Mouse (Mus musculus): ENCODE results near the gene Gm20721. TPM values are rescaled to one million over a fixed set of nuclear protein-coding genes. Genes with fewer than 3 reads are reported as not detected.

The Gm20721 gene
- total RNA-seq, 1 experiment, result 17.7 TPM

GRCm38 (mm10) chr2:174297851-174298250 lies 48.7 kb downstream of the Gm20721 start:
- no peaks in the 10 kb centered on the region for H3K4me1 ChIP-seq (ENCODE audit: control insufficient read depth in 2 of 2, insufficient read depth in 2 of 2, low read length in 2 of 2, poor library complexity in 1 of 2)
- no peaks in the 10 kb centered on the region for H3K9me3 ChIP-seq (ENCODE audit: control insufficient read depth, insufficient read depth, low read depth, low read length)
- no peak overlapping the region for H3K27ac ChIP-seq (ENCODE audit: insufficient read depth, low read depth, low read length, poor library complexity, severe bottlenecking)
- peaks cover 7% of the 10 kb centered on the region for H3K36me3 ChIP-seq (ENCODE audit: control insufficient read depth, insufficient read depth, low read length, poor library complexity, severe bottlenecking)
- H3K9ac ChIP-seq (ENCODE audit: insufficient read depth, low read depth, low read length, poor library complexity, severe bottlenecking), result no peak overlapping the region
- DNase-seq (ENCODE audit: low read depth, low spot score), result no peak
- in situ Hi-C loops (cut with MboI; ENCODE audit: low sequenced_read_pairs in 2 of 2, unreplicated experiment in 2 of 2), result loop anchor here in 1 of 2 experiments (25.0 kb wide), 1 partner anchor 711 kb away; the partner anchor contains the start of gene Ankrd60
- H3K4me3 ChIP-seq (ENCODE audit: insufficient read depth in 1 of 2, low read depth in 1 of 2, low read length in 2 of 2, poor library complexity in 1 of 2, severe bottlenecking in 1 of 2), result no peak overlapping the region
- no peak for TF ChIP-seq ZC3H11A (IDR thresholded peaks at IDR 0.05; ENCODE audit: borderline replicate concordance, low read depth, low read length)
- no peak for TF ChIP-seq HCFC1 (IDR thresholded peaks at IDR 0.05; ENCODE audit: borderline replicate concordance, insufficient read depth, low read length)
- no peak for TF ChIP-seq MAFK (IDR thresholded peaks at IDR 0.05; ENCODE audit: insufficient read depth, low read depth, low read length)

GRCm38 (mm10) chr2:174297086-174297571 lies 49.4 kb downstream of the Gm20721 start:
- Histone ChIP-seq H3K27ac (ENCODE audit: insufficient read depth, low read depth, low read length, poor library complexity, severe bottlenecking) (no peak overlapping the region), H3K9me3 (ENCODE audit: control insufficient read depth, insufficient read depth, low read depth, low read length) (no peaks in the 10 kb centered on the region), H3K4me1 (ENCODE audit: control insufficient read depth in 2 of 2, insufficient read depth in 2 of 2, low read length in 2 of 2, poor library complexity in 1 of 2) (no peaks in the 10 kb centered on the region), H3K4me3 (ENCODE audit: insufficient read depth in 1 of 2, low read depth in 1 of 2, low read length in 2 of 2, poor library complexity in 1 of 2, severe bottlenecking in 1 of 2) (peak overlapping the region in 1 of 2 experiments; percentile 49; a peak in 3 of 4 replicates), H3K36me3 (ENCODE audit: control insufficient read depth, insufficient read depth, low read length, poor library complexity, severe bottlenecking) (peaks cover 12% of the 10 kb centered on the region), H3K9ac (ENCODE audit: insufficient read depth, low read depth, low read length, poor library complexity, severe bottlenecking) (no peak overlapping the region)
- TF ChIP-seq MAFK (IDR thresholded peaks at IDR 0.05; ENCODE audit: insufficient read depth, low read depth, low read length) (no peak), ZC3H11A (IDR thresholded peaks at IDR 0.05; ENCODE audit: borderline replicate concordance, low read depth, low read length) (no peak), CHD2 (IDR thresholded peaks at IDR 0.05; ENCODE audit: low read depth, low read length) (no peak), ZNF384 (IDR thresholded peaks at IDR 0.05; ENCODE audit: low read depth, low read length) (no peak), HCFC1 (IDR thresholded peaks at IDR 0.05; ENCODE audit: borderline replicate concordance, insufficient read depth, low read length) (no peak)
- no peak for DNase-seq (ENCODE audit: low read depth, low spot score)
- in situ Hi-C loops (cut with MboI; ENCODE audit: low sequenced_read_pairs in 2 of 2, unreplicated experiment in 2 of 2), result loop anchor here in 1 of 2 experiments (25.0 kb wide), 1 partner anchor 710 kb away; the partner anchor contains the start of gene Ankrd60

GRCm38 (mm10) chr2:174295900-174296465 lies 50.5 kb downstream of the Gm20721 start:
- Histone ChIP-seq H3K9me3 (ENCODE audit: control insufficient read depth, insufficient read depth, low read depth, low read length) (no peaks in the 10 kb centered on the region), H3K4me1 (ENCODE audit: control insufficient read depth in 2 of 2, insufficient read depth in 2 of 2, low read length in 2 of 2, poor library complexity in 1 of 2) (no peaks in the 10 kb centered on the region), H3K9ac (ENCODE audit: insufficient read depth, low read depth, low read length, poor library complexity, severe bottlenecking) (peak overlapping the region; percentile 78), H3K27ac (ENCODE audit: insufficient read depth, low read depth, low read length, poor library complexity, severe bottlenecking) (no peak overlapping the region; the same call in 1 of the 2 replicates), H3K4me3 (ENCODE audit: insufficient read depth in 1 of 2, low read depth in 1 of 2, low read length in 2 of 2, poor library complexity in 1 of 2, severe bottlenecking in 1 of 2) (peak overlapping the region; percentile 61 to 68), H3K36me3 (ENCODE audit: control insufficient read depth, insufficient read depth, low read length, poor library complexity, severe bottlenecking) (peaks cover 17% of the 10 kb centered on the region)
- DNase-seq (ENCODE audit: low read depth, low spot score), result no peak
- no peak for TF ChIP-seq CHD2 (IDR thresholded peaks at IDR 0.05; ENCODE audit: low read depth, low read length)
- no peak for TF ChIP-seq ZC3H11A (IDR thresholded peaks at IDR 0.05; ENCODE audit: borderline replicate concordance, low read depth, low read length)
- TF ChIP-seq MAFK (IDR thresholded peaks at IDR 0.05; ENCODE audit: insufficient read depth, low read depth, low read length), result no peak
- TF ChIP-seq ZNF384 (IDR thresholded peaks at IDR 0.05; ENCODE audit: low read depth, low read length), result peak; percentile 50; the same call in 1 of the 2 replicates
- no peak for TF ChIP-seq HCFC1 (IDR thresholded peaks at IDR 0.05; ENCODE audit: borderline replicate concordance, insufficient read depth, low read length)
- in situ Hi-C loops (cut with MboI; ENCODE audit: low sequenced_read_pairs in 2 of 2, unreplicated experiment in 2 of 2), result loop anchor here in 1 of 2 experiments (25.0 kb wide), 1 partner anchor 709 kb away; the partner anchor contains the start of gene Ankrd60

DNA sequence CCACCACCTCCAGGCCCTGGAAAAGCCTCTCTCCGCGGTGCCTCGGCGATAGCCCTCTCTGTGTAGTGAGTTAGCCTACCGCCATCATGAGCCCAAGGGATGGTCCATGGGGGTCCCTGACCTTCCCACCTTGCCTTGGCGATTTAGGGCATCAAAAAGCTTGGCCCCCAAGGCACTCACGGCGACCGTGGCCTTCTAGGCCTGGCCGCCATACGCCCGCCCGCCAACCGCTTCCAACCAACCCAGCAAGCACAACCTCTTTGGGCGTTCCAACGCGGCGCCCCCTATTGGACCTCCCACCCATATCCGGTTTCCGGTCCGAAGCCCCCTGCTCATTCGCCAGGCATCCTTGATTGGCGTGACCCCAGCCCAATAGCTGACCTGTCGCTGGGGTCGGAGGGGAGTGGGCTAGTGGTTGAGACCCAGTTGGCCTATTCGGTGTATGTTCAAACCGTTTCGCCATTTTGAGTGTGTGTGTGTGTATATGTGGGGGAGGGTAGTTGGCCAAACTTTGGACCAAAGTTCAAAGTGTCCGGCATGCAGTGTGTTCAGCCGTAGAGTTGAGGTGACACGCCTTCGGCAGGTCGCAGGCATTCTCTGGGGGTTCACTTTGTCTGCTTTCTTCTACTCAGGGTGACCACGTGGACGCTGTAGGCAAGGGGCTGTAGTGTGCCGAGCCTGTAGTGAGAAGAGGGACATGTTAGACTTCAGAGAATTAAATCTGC lies 51.2 kb downstream of the Gm20721 start:
- peak overlapping the region; percentile 99 for H3K9ac ChIP-seq (ENCODE audit: insufficient read depth, low read depth, low read length, poor library complexity, severe bottlenecking)
- DNase-seq (ENCODE audit: low read depth, low spot score), result peak; percentile 90
- H3K4me3 ChIP-seq (ENCODE audit: insufficient read depth in 1 of 2, low read depth in 1 of 2, low read length in 2 of 2, poor library complexity in 1 of 2, severe bottlenecking in 1 of 2), result peak overlapping the region; percentile 83 to 94
- TF ChIP-seq HCFC1 (IDR thresholded peaks at IDR 0.05; ENCODE audit: borderline replicate concordance, insufficient read depth, low read length), result no peak; the same call in 1 of the 2 replicates
- TF ChIP-seq ZNF384 (IDR thresholded peaks at IDR 0.05; ENCODE audit: low read depth, low read length), result no peak
- no peak for TF ChIP-seq MAFK (IDR thresholded peaks at IDR 0.05; ENCODE audit: insufficient read depth, low read depth, low read length)
- peak; percentile 58; the same call in 1 of the 2 replicates for TF ChIP-seq CHD2 (IDR thresholded peaks at IDR 0.05; ENCODE audit: low read depth, low read length)
- no peak for TF ChIP-seq ZC3H11A (IDR thresholded peaks at IDR 0.05; ENCODE audit: borderline replicate concordance, low read depth, low read length)
- H3K36me3 ChIP-seq (ENCODE audit: control insufficient read depth, insufficient read depth, low read length, poor library complexity, severe bottlenecking), result peaks cover 20% of the 10 kb centered on the region
- H3K27ac ChIP-seq (ENCODE audit: insufficient read depth, low read depth, low read length, poor library complexity, severe bottlenecking), result peak overlapping the region; percentile 79
- in situ Hi-C loops (cut with MboI; ENCODE audit: low sequenced_read_pairs in 2 of 2, unreplicated experiment in 2 of 2), result loop anchor here in 1 of 2 experiments (25.0 kb wide), 1 partner anchor 708 kb away; the partner anchor contains the start of gene Ankrd60
- H3K9me3 ChIP-seq (ENCODE audit: control insufficient read depth, insufficient read depth, low read depth, low read length), result no peaks in the 10 kb centered on the region
- no peaks in the 10 kb centered on the region for H3K4me1 ChIP-seq (ENCODE audit: control insufficient read depth in 2 of 2, insufficient read depth in 2 of 2, low read length in 2 of 2, poor library complexity in 1 of 2)

Measured in ES-E14 (cell line).